Comparison of ENCODE assay signal across 11 mouse cellular contexts in genomic region chr11:11853731-11854461, GRCm38 (mm10). TPM values are rescaled to one million over a fixed set of nuclear protein-coding genes. Genes with fewer than 3 reads are reported as not detected.
A peak's percentile ranks its signal among the peaks of the same experiment; 100 is the strongest.
DNase-seq lines count a peak whose midpoint lies in the region; ATAC-seq and TF ChIP-seq lines count a peak whose summit lies in the region.
"Had no signal": no experiment of that assay in that cellular context is flagged by ENCODE, and none has a peak within 500 bp of the region (broad histone marks: within the 10 kb centered on the region; RNA-seq: fewer than 3 reads in every experiment).

No protein-coding gene starts in this region.

- ATAC-seq in heart, embryonic 11.5 days (replicated peaks; ENCODE audit: insufficient number of reproducible peaks, low FRiP score, low TSS enrichment), result no peak
- no peak for ATAC-seq in liver, embryonic 12.5 days
- ATAC-seq in liver, postnatal 0 days, result no peak
- peak; percentile 67 for ATAC-seq in embryonic facial prominence, embryonic 13.5 days (ENCODE audit: insufficient number of reproducible peaks, insufficient read depth, low FRiP score, low TSS enrichment, low read depth)
- ATAC-seq in stomach, embryonic 14.5 days (ENCODE audit: insufficient number of reproducible peaks, insufficient read depth, low FRiP score, low read depth), result peak; percentile 84

- no peak for DNase-seq in heart, adult 9 months (ENCODE audit: low spot score in 2 of 2)
- no peak for DNase-seq in liver, postnatal 0 days
- no peak for DNase-seq in layer of hippocampus, postnatal 10 days (ENCODE audit: low spot score in 2 of 2)
- DNase-seq in spleen, postnatal 36 days (ENCODE audit: low spot score in 2 of 2), result no peak
- DNase-seq: cerebellum, adult 9-11 months; thymus, postnatal 14 days had no signal

- H3K4me3 ChIP-seq in heart, embryonic 11.5 days (ENCODE audit: low read depth, low read length), result no peak overlapping the region
- no peak overlapping the region for H3K4me3 ChIP-seq in liver, embryonic 12.5 days
- H3K4me3 ChIP-seq in liver, postnatal 0 days (ENCODE audit: low read depth, low read length), result no peak overlapping the region
- H3K4me3 ChIP-seq in embryonic facial prominence, embryonic 13.5 days, result no peak overlapping the region
- no peak overlapping the region for H3K4me3 ChIP-seq in stomach, embryonic 14.5 days (ENCODE audit: low read depth, low read length)
- H3K4me3 ChIP-seq: hindbrain, embryonic 15.5 days had no signal

- 0 out of 2 replicates have a peak, but pooled peaks cover 3% of the 10 kb centered on the region for H3K36me3 ChIP-seq in heart, embryonic 11.5 days (ENCODE audit: control insufficient read depth, insufficient read depth, low read length)
- H3K36me3 ChIP-seq in liver, embryonic 12.5 days, result 0 out of 2 replicates have a peak, but pooled peaks cover 4% of the 10 kb centered on the region
- no peaks in the 10 kb centered on the region for H3K36me3 ChIP-seq in liver, postnatal 0 days (replicated peaks; ENCODE audit: insufficient read depth, low read length)
- no peaks in the 10 kb centered on the region for H3K36me3 ChIP-seq in embryonic facial prominence, embryonic 13.5 days
- no peaks in the 10 kb centered on the region for H3K36me3 ChIP-seq in stomach, embryonic 14.5 days (ENCODE audit: control insufficient read depth, insufficient read depth, low read length)
- H3K36me3 ChIP-seq: hindbrain, embryonic 15.5 days had no signal

- peaks cover 3% of the 10 kb centered on the region; the same call in 1 of the 2 replicates for H3K9me3 ChIP-seq in heart, embryonic 11.5 days (replicated peaks; ENCODE audit: control insufficient read depth, low read length)
- 0 out of 2 replicates have a peak, but pooled peaks cover 4% of the 10 kb centered on the region for H3K9me3 ChIP-seq in liver, embryonic 12.5 days (replicated peaks)
- H3K9me3 ChIP-seq in liver, postnatal 0 days (ENCODE audit: low read length), result 0 out of 2 replicates have a peak, but pooled peaks cover 2% of the 10 kb centered on the region
- 0 out of 2 replicates have a peak, but pooled peaks cover 3% of the 10 kb centered on the region for H3K9me3 ChIP-seq in embryonic facial prominence, embryonic 13.5 days
- no peaks in the 10 kb centered on the region for H3K9me3 ChIP-seq in stomach, embryonic 14.5 days (ENCODE audit: control insufficient read depth, low read depth, low read length)
- H3K9me3 ChIP-seq: hindbrain, embryonic 15.5 days had no signal

- H3K4me1 ChIP-seq in heart, embryonic 11.5 days (ENCODE audit: control insufficient read depth, insufficient read depth, low read length), result peaks cover 27% of the 10 kb centered on the region
- H3K4me1 ChIP-seq in liver, embryonic 12.5 days, result peaks cover 21% of the 10 kb centered on the region
- no peaks in the 10 kb centered on the region for H3K4me1 ChIP-seq in liver, postnatal 0 days (ENCODE audit: insufficient read depth)
- H3K4me1 ChIP-seq in embryonic facial prominence, embryonic 13.5 days, result peaks cover 52% of the 10 kb centered on the region
- peaks cover 37% of the 10 kb centered on the region for H3K4me1 ChIP-seq in stomach, embryonic 14.5 days (ENCODE audit: control insufficient read depth, insufficient read depth, low read length)

- H3K9ac ChIP-seq in heart, embryonic 11.5 days (ENCODE audit: low read depth, low read length), result no peak overlapping the region
- H3K9ac ChIP-seq in liver, embryonic 12.5 days, result no peak overlapping the region
- H3K9ac ChIP-seq in liver, postnatal 0 days (replicated peaks), result no peak overlapping the region
- no peak overlapping the region for H3K9ac ChIP-seq in embryonic facial prominence, embryonic 13.5 days
- H3K9ac ChIP-seq in stomach, embryonic 14.5 days (replicated peaks; ENCODE audit: low read depth, low read length), result no peak overlapping the region
- H3K9ac ChIP-seq: hindbrain, embryonic 15.5 days had no signal

- peak overlapping the region; percentile 46; the same call in 1 of the 2 replicates for H3K27ac ChIP-seq in heart, embryonic 11.5 days (ENCODE audit: low read depth, low read length)
- H3K27ac ChIP-seq in liver, embryonic 12.5 days, result peak overlapping the region; percentile 39; the same call in 1 of the 2 replicates
- H3K27ac ChIP-seq in liver, postnatal 0 days (ENCODE audit: low read depth), result no peak overlapping the region
- peak overlapping the region; percentile 81 for H3K27ac ChIP-seq in embryonic facial prominence, embryonic 13.5 days
- H3K27ac ChIP-seq in stomach, embryonic 14.5 days (ENCODE audit: low read length), result peak overlapping the region; percentile 91
- H3K27ac ChIP-seq: hindbrain, embryonic 15.5 days had no signal

- WGBS in heart, embryonic 11.5 days (ENCODE audit: insufficient replicate concordance), result 56% methylated on average over 4 of the region's 4 CpGs
- 47% methylated on average over 4 of the region's 4 CpGs for WGBS in liver, embryonic 12.5 days (ENCODE audit: insufficient replicate concordance)
- 53% methylated on average over 4 of the region's 4 CpGs for WGBS in liver, postnatal 0 days (ENCODE audit: insufficient replicate concordance)
- WGBS in embryonic facial prominence, embryonic 13.5 days, result 41% methylated on average over 4 of the region's 4 CpGs
- 29% methylated on average over 4 of the region's 4 CpGs for WGBS in stomach, embryonic 14.5 days

- H3K4me2 ChIP-seq in heart, embryonic 11.5 days, result no peak overlapping the region
- no peak overlapping the region for H3K4me2 ChIP-seq in liver, embryonic 12.5 days
- no peak overlapping the region for H3K4me2 ChIP-seq in liver, postnatal 0 days (ENCODE audit: low read depth, low read length)
- no peak overlapping the region for H3K4me2 ChIP-seq in embryonic facial prominence, embryonic 13.5 days
- no peak overlapping the region for H3K4me2 ChIP-seq in stomach, embryonic 14.5 days (replicated peaks; ENCODE audit: low read depth, low read length)
- H3K4me2 ChIP-seq: hindbrain, embryonic 15.5 days had no signal

- no peak for TF ChIP-seq EP300 in liver, postnatal 0 days (IDR thresholded peaks at IDR 0.05; ENCODE audit: low read depth)

- TF ChIP-seq CTCF in liver, postnatal 0 days (IDR thresholded peaks at IDR 0.05; ENCODE audit: low read depth), result no peak

- no peaks in the 10 kb centered on the region for H3K27me3 ChIP-seq in heart, embryonic 11.5 days (ENCODE audit: control insufficient read depth, insufficient read depth, low read length)
- H3K27me3 ChIP-seq in liver, embryonic 12.5 days (replicated peaks), result no peaks in the 10 kb centered on the region
- no peaks in the 10 kb centered on the region for H3K27me3 ChIP-seq in liver, postnatal 0 days (ENCODE audit: insufficient read depth, low read length)
- H3K27me3 ChIP-seq in embryonic facial prominence, embryonic 13.5 days, result no peaks in the 10 kb centered on the region
- H3K27me3 ChIP-seq in stomach, embryonic 14.5 days (ENCODE audit: control insufficient read depth, insufficient read depth, low read length), result no peaks in the 10 kb centered on the region
- H3K27me3 ChIP-seq: hindbrain, embryonic 15.5 days had no signal

RNA-seq across cellular contexts. Expression of gene Ddc, which starts 44.0 kb away (rescaled TPM):
- 39.7 and 44.5 TPM in 2 replicates for polyA plus RNA-seq in heart, embryonic 11.5 days (2014; fragmentation: Nextera tagmentation; extraction: Ambion mirVana)
- polyA plus RNA-seq in liver, embryonic 12.5 days (2016; fragmentation: Nextera tagmentation; extraction: Ambion mirVana), result 9.3 and 10.4 TPM in 2 replicates
- polyA plus RNA-seq in liver, postnatal 0 days (2015; fragmentation: Nextera tagmentation; extraction: Ambion mirVana), result 17.5 and 19.5 TPM in 2 replicates
- 5.3 and 5.8 TPM in 2 replicates for polyA plus RNA-seq in embryonic facial prominence, embryonic 13.5 days (2015; fragmentation: Nextera tagmentation; extraction: Ambion mirVana)
- 36.7 and 47.2 TPM in 2 replicates for polyA plus RNA-seq in stomach, embryonic 14.5 days (2014; fragmentation: Nextera tagmentation; extraction: Ambion mirVana)
- 1 to 10 TPM; 7.1 to 8.9 TPM for total RNA-seq in layer of hippocampus, postnatal 10 days (2021)

RNA-seq across cellular contexts. Expression of gene Fignl1, which starts 45.1 kb away (rescaled TPM):
- 73.1 and 86.9 TPM in 2 replicates for polyA plus RNA-seq in heart, embryonic 11.5 days (2014; fragmentation: Nextera tagmentation; extraction: Ambion mirVana)
- polyA plus RNA-seq in liver, embryonic 12.5 days (2016; fragmentation: Nextera tagmentation; extraction: Ambion mirVana), result 126 and 130 TPM in 2 replicates
- polyA plus RNA-seq in liver, postnatal 0 days (2015; fragmentation: Nextera tagmentation; extraction: Ambion mirVana), result 26.1 and 31.2 TPM in 2 replicates
- polyA plus RNA-seq in embryonic facial prominence, embryonic 13.5 days (2015; fragmentation: Nextera tagmentation; extraction: Ambion mirVana), result 53.7 and 59.4 TPM in 2 replicates
- polyA plus RNA-seq in stomach, embryonic 14.5 days (2014; fragmentation: Nextera tagmentation; extraction: Ambion mirVana), result 52.6 and 56.5 TPM in 2 replicates
- total RNA-seq in layer of hippocampus, postnatal 10 days (2021), result 1 to 10 TPM; 2.1 to 2.9 TPM

Comparison
In these comparisons a context has a peak if more than half of its experiments do, and no peak if none do; other contexts are left out.
1. ATAC-seq: peak in embryonic facial prominence, embryonic 13.5 days (single experiment) and stomach, embryonic 14.5 days (single experiment); none in heart, embryonic 11.5 days (single experiment), liver, embryonic 12.5 days (single experiment) and liver, postnatal 0 days (single experiment).